Mouse (Mus musculus) lung, postnatal 14 days (tissue): ENCODE results near the gene Filip1l.
A peak's percentile ranks its signal among the peaks of the same experiment; 100 is the strongest.

ENCODE experiments used
- DNase-seq: peaks from one replicate; pipeline ENCODE4 v3.0.0; 2021

Filip1l gene

DNA sequence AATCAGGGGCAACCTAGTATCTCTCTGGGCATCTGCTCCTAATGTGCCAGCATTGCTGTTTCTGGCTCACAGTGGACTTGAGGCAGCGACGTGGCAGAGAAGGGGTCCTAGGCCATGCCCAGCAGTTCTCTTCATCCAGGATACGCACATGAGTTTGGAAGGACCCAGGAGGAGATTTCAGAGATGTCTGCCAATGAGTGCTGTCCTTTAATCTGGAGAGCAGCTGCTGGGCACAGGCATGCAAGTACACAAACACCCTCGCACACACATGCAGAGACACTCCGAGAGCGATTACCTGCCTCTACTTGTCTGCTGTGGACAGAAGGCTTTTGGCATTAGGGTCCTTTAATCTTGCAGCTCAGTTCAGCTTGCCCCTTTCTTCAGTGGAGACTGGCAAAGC lies at the start of gene Filip1l:
Filip1l (plus strand) TSS at position 343 of the 400 bp plus-strand sequence.
- DNase-seq, result no peak

DNA sequence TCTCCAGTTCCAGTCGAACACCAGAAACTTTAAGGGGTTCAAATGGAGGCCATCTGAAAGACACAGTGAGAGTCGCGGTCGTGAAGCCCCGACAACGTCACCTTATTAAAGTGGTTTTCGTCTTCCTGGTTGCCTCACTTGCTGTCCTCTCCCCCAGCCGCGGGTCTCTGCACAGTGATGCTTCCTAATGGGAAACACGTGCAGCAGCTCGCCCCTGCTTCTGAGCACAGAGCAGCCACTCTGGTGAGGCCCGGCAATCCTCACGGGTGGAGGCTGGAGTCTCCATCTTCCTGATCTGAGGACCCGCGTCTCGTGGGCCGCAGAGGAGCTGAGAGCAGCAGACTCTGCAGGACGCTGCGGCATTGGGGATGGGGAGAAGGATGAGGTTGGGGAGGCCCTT lies 49.2 kb upstream of the Filip1l start:
- DNase-seq, result no peak

DNA sequence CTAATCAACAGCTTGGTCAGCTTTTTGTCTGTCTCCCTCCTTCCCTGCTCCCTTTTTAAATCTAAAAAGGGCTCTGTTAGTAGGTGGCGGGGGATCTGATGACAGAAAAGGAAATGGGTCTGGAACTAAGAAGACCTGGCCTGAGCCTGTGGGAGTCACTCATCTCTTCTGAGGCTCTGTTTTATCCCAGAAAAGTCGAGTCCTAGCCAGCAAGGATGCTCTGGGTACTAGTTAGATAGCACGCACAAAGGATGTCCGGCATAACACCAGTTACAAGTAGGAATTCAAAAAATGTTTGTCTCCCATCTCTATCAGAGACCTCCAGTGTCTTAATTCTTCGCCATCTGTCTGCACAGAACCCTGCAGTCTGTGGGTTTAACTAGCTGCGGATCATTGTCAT lies 47.4 kb upstream of the Filip1l start:
- DNase-seq, result no peak

- no peak for DNase-seq
These were observed 40.8 kb upstream of the Filip1l start for GRCm38 (mm10) chr16:57312130-57312529.

GRCm38 (mm10) chr16:57313487-57313886 lies 39.4 kb upstream of the Filip1l start:
- no peak for DNase-seq

DNA sequence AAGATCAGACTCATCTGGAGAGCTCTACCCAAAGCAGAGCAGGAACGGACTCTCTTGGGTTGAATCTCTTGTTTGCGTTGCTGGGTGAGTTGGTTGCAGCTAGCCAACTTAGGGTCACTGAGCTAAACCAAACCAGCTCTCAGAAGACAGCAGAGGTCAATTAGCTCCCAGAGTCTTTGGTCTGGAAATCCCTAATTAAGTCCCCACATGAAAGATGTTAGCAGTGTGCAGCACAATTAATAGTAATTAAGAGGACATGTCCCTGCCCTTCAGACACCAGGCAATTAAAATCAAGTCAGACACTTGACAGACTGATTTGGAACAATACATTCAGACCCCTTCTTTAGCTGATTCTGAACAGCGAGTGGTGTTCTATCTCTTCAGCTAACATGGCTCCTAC lies 38.7 kb upstream of the Filip1l start:
- no peak for DNase-seq

- DNase-seq, result peak; percentile 33
These were observed 37.9 kb upstream of the Filip1l start for GRCm38 (mm10) chr16:57315026-57315425.

DNA sequence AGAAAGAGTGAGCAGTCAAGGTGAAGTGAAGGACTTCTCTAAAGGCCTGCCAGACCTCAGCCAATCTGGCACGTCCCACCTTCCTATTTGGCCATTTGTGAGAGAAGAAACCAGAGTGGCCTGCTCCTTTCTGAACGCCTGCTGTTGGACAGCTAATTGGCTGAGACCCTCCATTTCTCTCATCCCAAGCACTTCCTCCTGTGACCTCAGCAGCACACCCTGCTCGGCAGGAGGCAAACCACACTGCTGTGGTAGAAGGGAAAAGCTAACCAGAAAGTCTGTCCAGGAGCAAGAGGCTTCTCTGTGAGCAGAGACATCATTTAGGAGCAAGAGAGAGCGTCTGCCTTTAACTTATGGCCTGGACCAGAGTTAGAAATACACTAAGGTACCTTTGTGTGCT lies 35.8 kb upstream of the Filip1l start:
- no peak for DNase-seq

- DNase-seq, result peak; percentile 27
These were observed 34.8 kb upstream of the Filip1l start for GRCm38 (mm10) chr16:57317882-57318636.

GRCm38 (mm10) chr16:57318637-57319125 lies 34.2 kb upstream of the Filip1l start:
- DNase-seq, result no peak

DNA sequence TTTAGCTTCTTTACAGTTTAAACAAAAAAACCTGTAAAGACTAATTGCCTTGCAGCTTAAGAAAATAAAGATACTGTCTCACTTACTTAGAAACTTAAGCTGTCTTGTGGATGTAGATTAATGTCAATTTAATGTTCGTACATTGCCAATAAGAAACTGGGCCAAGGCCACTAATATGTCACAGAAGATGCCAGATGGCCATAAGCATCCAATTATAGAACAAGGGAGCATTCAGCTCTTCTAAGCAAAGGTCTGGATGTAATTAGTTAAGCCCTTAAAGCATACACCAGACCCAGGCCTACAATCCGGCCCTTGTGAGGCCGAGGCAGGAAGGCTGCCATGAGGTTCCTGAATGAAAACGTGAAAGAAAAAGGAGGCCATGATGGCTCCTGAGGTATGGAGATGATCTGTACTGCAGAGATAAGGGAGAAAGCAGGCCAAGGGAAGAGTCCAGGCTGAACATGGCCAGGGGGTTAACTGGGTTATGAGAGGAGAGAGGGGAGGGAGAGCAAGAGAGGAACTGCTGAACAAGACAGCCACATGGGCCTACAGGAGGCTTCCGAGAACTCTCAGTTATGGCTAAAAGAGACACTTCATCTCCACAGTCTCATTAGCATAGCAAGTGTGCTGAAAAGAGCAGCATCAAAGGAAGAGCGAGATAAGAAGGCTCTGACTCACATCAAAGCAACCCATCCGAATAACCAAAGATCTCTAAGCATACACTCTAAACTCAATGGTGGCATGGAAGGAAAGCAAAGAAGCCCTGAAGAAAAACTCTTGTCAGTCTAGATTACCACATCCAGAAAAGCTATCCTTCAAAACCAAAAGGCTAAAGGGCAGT lies 33.4 kb upstream of the Filip1l start:
- DNase-seq, result no peak

GRCm38 (mm10) chr16:57326996-57327395 lies 25.9 kb upstream of the Filip1l start:
- DNase-seq, result no peak

- DNase-seq, result no peak
These were observed 23.9 kb upstream of the Filip1l start for GRCm38 (mm10) chr16:57329028-57329427.

- DNase-seq, result no peak
These were observed 22.8 kb upstream of the Filip1l start for GRCm38 (mm10) chr16:57330111-57330510.

- DNase-seq, result no peak
These were observed 20.6 kb upstream of the Filip1l start for GRCm38 (mm10) chr16:57332301-57332700.

DNA sequence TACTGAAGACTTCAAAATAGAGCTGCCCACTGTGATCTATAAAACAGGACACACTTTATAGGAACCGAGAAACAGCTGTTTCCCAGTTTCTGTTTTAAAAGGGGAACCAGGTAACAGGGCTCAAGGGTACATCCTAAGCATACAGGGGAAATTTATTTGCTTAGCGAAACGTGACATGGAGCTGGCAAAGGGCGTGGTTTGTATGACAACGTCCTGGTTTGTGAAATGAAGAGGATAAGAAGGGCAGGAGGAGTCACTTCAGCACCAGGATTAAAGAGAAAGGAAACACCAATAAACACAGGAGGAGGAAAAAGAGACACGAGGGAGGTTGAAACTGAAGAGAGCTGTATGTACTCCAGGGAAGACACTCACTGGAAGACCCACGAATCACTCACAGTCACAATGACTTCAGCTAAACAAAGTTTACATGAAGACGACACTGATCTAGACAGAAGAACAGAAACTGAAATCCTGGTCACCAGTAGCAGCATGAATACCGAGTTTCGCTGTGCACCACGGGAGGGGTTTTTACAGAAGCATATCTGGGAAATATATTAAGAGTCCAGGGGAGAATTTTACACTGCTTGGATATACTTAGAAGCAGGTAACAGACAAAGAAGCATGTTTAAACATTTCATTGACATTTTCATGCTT lies 16.0 kb upstream of the Filip1l start:
- no peak for DNase-seq

DNA sequence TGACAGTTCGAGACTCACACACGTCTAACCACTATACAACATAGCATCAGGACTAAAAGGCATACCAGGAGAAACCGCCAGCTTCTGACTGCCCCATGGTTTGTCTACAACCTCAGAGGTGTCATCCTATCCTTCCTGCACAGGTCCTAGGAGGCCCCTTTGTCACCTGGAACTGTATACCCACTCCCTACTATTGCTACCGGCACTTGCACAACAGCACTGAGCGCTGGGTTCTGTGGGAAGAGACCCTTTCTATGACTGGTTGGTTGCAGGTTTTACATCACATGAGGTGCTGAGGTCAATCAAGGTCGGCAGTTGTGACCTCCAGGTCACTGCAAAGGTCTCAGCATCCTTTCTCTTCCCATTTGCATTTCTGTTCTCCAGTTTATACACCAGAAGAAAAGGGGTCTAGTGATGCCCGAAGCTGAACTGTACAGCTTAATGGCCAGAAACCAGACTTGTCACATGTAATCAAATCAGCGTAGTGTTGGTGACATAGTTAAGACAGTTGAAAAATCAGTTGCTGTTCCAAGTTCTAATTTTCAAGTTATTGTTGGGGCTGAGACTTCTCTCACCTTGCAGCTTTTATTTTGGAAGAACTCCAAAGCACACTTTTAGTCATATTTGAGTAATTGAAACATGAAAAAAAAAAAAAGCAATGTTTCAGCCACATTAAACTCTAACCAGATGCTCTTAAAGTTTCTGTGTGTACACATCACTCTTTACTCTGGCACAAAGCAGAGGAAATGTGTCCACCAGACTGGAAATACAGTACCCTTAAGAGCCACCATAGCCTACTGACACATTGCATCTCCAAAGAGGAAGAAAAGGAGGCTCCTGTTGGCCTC lies 12.9 kb upstream of the Filip1l start:
- DNase-seq, result no peak

DNA sequence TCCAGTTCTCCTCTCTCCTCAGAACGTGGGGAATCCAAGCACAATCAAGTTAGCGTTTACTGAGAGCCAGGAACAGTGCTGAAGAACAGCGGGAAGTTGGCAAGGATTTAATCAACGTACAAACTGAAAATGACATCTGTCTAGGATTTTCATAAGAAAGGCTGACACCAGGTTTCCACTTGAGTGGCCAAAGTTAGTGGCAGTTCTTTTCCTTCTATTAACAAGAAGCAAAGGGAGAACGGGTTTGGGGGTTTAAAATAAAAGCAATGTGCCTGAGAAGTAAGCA lies 12.3 kb upstream of the Filip1l start:
- DNase-seq, result no peak

GRCm38 (mm10) chr16:57346258-57346657 lies 6.6 kb upstream of the Filip1l start:
- DNase-seq, result no peak

- DNase-seq, result peak; percentile 49
These were observed 3.9 kb upstream of the Filip1l start for GRCm38 (mm10) chr16:57349039-57349438.

DNA sequence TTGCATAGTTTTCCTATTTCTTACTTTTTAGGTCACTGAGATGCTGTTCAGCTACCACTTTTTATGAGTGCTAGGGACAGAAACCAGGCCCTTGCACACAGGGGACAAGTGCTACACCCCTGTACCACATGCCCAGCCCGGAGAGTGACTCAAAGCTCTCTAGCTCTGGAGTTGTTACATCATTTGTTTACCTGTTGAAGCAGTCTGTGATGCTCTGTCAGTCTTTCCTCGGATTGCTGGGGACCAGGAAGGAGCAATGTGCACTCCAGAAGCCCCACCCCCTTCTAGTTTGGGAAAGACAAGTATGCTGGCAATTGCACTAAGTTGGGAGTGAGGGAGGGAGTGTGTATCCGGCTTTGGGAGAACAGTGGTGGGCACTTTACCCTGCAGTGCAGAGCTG lies 3.2 kb upstream of the Filip1l start:
- DNase-seq, result no peak

- DNase-seq, result no peak
These were observed 351 bp downstream of the Filip1l start for GRCm38 (mm10) chr16:57353166-57353721.
